In the genomic region with DNA sequence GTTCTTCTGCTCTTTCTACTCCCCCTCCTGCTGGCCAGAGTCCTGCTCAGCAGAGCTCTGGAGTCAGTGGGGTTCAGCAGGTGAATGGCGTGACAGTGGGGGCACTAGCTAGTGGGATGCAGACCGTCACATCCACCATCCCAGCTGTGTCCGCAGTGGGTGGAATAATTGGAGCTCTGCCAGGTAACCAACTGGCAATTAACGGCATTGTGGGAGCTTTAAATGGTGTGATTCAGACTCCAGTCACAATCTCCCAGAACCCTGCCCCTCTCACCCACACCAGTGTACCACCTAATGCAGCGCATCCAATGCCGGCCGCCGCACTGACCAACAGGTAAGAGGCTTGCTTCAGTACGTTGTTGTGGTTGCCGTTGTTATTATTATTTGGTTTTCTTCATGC, we compare ENCODE assay signal across 11 mouse cellular contexts.
DNase-seq lines count a peak whose midpoint lies in the region; ATAC-seq and TF ChIP-seq lines count a peak whose summit lies in the region.
"Had no signal": no experiment of that assay in that cellular context is flagged by ENCODE, and none has a peak within 500 bp of the region (broad histone marks: within the 10 kb centered on the region; RNA-seq: fewer than 3 reads in every experiment).

No protein-coding gene starts in this region.

- H3K36me3 ChIP-seq in forebrain, postnatal 0 days (ENCODE audit: insufficient read depth) = peaks cover 36% of the 10 kb centered on the region
- H3K36me3 ChIP-seq in midbrain, embryonic 16.5 days (ENCODE audit: control insufficient read depth, insufficient read depth, low read length) = peaks cover 28% of the 10 kb centered on the region

- H3K4me1 ChIP-seq in forebrain, postnatal 0 days (ENCODE audit: insufficient read depth) = no peaks in the 10 kb centered on the region
- H3K4me1 ChIP-seq in midbrain, embryonic 16.5 days (ENCODE audit: control insufficient read depth, insufficient read depth, low read length) = no peaks in the 10 kb centered on the region
- H3K4me1 ChIP-seq: kidney, embryonic 15.5 days had no signal

- no peak overlapping the region for H3K9ac ChIP-seq in forebrain, postnatal 0 days
- no peak overlapping the region for H3K9ac ChIP-seq in midbrain, embryonic 16.5 days (ENCODE audit: low read depth, low read length)
- H3K9ac ChIP-seq: kidney, embryonic 15.5 days had no signal

- WGBS in forebrain, postnatal 0 days = 41% methylated on average over 10 of the region's 10 CpGs
- WGBS in midbrain, embryonic 16.5 days = 63% methylated on average over 10 of the region's 10 CpGs

- no peak overlapping the region for H3K4me3 ChIP-seq in forebrain, postnatal 0 days (ENCODE audit: low read depth, low read length)
- no peak overlapping the region for H3K4me3 ChIP-seq in midbrain, embryonic 16.5 days (ENCODE audit: low read depth, low read length)
- H3K4me3 ChIP-seq: erythroblast, embryonic 14.5 days; kidney, embryonic 15.5 days had no signal

- H3K27ac ChIP-seq in forebrain, postnatal 0 days (ENCODE audit: low read depth, low read length) = no peak overlapping the region
- H3K27ac ChIP-seq in midbrain, embryonic 16.5 days (ENCODE audit: low read length) = no peak overlapping the region
- H3K27ac ChIP-seq: kidney, embryonic 15.5 days had no signal

- no peak overlapping the region for H3K4me2 ChIP-seq in forebrain, postnatal 0 days (ENCODE audit: low read depth)
- H3K4me2 ChIP-seq in midbrain, embryonic 16.5 days (ENCODE audit: low read length) = no peak overlapping the region
- H3K4me2 ChIP-seq: kidney, embryonic 15.5 days had no signal

- no peaks in the 10 kb centered on the region for H3K9me3 ChIP-seq in forebrain, postnatal 0 days (ENCODE audit: low read length)
- H3K9me3 ChIP-seq in midbrain, embryonic 16.5 days (replicated peaks; ENCODE audit: control insufficient read depth, low read length, poor library complexity, severe bottlenecking) = no peaks in the 10 kb centered on the region
- H3K9me3 ChIP-seq: kidney, embryonic 15.5 days had no signal

- TF ChIP-seq CTCF in brain, embryonic 14.5 days (IDR thresholded peaks at IDR 0.05; ENCODE audit: borderline replicate concordance, extremely low read depth, insufficient read depth, insufficient read length) = no peak
- TF ChIP-seq CTCF in forebrain, postnatal 0 days (IDR thresholded peaks at IDR 0.05; ENCODE audit: low read depth) = no peak

- ATAC-seq in forebrain, postnatal 0 days = peak; percentile 23; the same call in 1 of the 2 replicates
- peak; percentile 43; the same call in 1 of the 2 replicates for ATAC-seq in midbrain, embryonic 16.5 days

- peak; percentile 25 for DNase-seq in left cerebral cortex, adult 11 months (ENCODE audit: low spot score)
- DNase-seq in left cerebral cortex, postnatal 36 days (ENCODE audit: low spot score in 2 of 2) = no peak
- peak; percentile 69 for DNase-seq in brain, embryonic 14.5 days (ENCODE audit: low read depth)
- DNase-seq in forebrain, postnatal 0 days = peak; percentile 26
- DNase-seq in embryo, embryonic 10 days (ENCODE audit: low spot score) = no peak
- no peak for DNase-seq in embryo, embryonic 11 days
- DNase-seq: thymus, postnatal 36 days had no signal

- intact Hi-C loops in left cerebral cortex, postnatal 36 days (cut with DNase I) = loop anchor here (5.0 kb wide), 1 partner anchor 180 kb away; no protein-coding TSS in a partner anchor

- no peaks in the 10 kb centered on the region for H3K27me3 ChIP-seq in forebrain, postnatal 0 days (ENCODE audit: insufficient read depth, low read length)
- H3K27me3 ChIP-seq in midbrain, embryonic 16.5 days (ENCODE audit: control insufficient read depth, insufficient read depth, low read depth, low read length) = no peaks in the 10 kb centered on the region
- H3K27me3 ChIP-seq: CH12.LX; kidney, embryonic 15.5 days had no signal

- no peak for TF ChIP-seq POLR2A in brain, embryonic 14.5 days (IDR thresholded peaks at IDR 0.05; ENCODE audit: borderline replicate concordance, extremely low read depth, insufficient read depth, insufficient read length, poor library complexity, severe bottlenecking)

Comparison
In these comparisons a context has a peak if more than half of its experiments do, and no peak if none do; other contexts are left out.
1. DNase-seq: peak in left cerebral cortex, adult 11 months (single experiment), brain, embryonic 14.5 days (single experiment) and forebrain, postnatal 0 days (single experiment); none in left cerebral cortex, postnatal 36 days (0 of 2), embryo, embryonic 10 days (single experiment) and embryo, embryonic 11 days (single experiment).